Mouse (Mus musculus) forebrain, embryonic 14.5 days (tissue): ENCODE measurements around the gene Hspa8. TPM values are rescaled to one million over a fixed set of nuclear protein-coding genes. Genes with fewer than 3 reads are reported as not detected.
"Not testable (repeated sequence)": the region's sequence is repeated elsewhere in the genome, so short reads cannot be mapped to it uniquely, and the experiment has no call there.

Experiments
- ATAC-seq: fragments of 200-750 bp; cut with Nextera tagmentation; 2 replicates; pipeline ENCODE4 v1.8.0; 2017; ENCODE audit warnings: mild to moderate bottlenecking, moderate library complexity
- DNase-seq: peaks from one replicate; pipeline ENCODE4 v3.0.0-alpha.2; 2015; ENCODE audit warnings: low spot score
- H3K27ac ChIP-seq: fragments of 300-500 bp; sonication (generic); 2 replicates; pipeline ENCODE4 v1.5.1; 2014; ENCODE audit warnings: low read depth, mild to moderate bottlenecking, control low read depth, low read length, moderate library complexity
- H3K27me3 ChIP-seq: fragments of 300-500 bp; sonication (generic); replicated peaks from 2 replicates; pipeline ENCODE4 v1.6.1; 2014; ENCODE audit warnings: low read length, control low read depth, mixed read lengths; ENCODE audit not compliant: control insufficient read depth, insufficient read depth
- H3K36me3 ChIP-seq: fragments of 300-500 bp; sonication (generic); 2 replicates; pipeline ENCODE4 v1.6.1; 2014; ENCODE audit warnings: low read length, control low read depth; ENCODE audit not compliant: control insufficient read depth, insufficient read depth
- H3K4me1 ChIP-seq: fragments of 300-500 bp; sonication (generic); 2 replicates; pipeline ENCODE4 v1.6.1; 2014; ENCODE audit warnings: antibody characterized with exemption, low read length, control low read depth; ENCODE audit not compliant: control insufficient read depth, insufficient read depth
- H3K4me2 ChIP-seq: fragments of 300-500 bp; sonication (generic); 2 replicates; pipeline ENCODE4 v1.6.1; 2014; ENCODE audit warnings: mild to moderate bottlenecking, control low read depth, low read length
- H3K4me3 ChIP-seq: fragments of 300-500 bp; sonication (generic); 2 replicates; pipeline ENCODE4 v1.5.1; 2014; ENCODE audit warnings: low read depth, low read length, control low read depth
- H3K9ac ChIP-seq: fragments of 300-500 bp; sonication (generic); 2 replicates; pipeline ENCODE4 v1.6.1; 2014; ENCODE audit warnings: mild to moderate bottlenecking, low read length, control low read depth, moderate library complexity
- H3K9me3 ChIP-seq: fragments of 300-500 bp; sonication (generic); replicated peaks from 2 replicates; pipeline ENCODE4 v1.6.1; 2016; ENCODE audit warnings: low read length, control low read depth, mixed read lengths; ENCODE audit not compliant: control insufficient read depth
- WGBS: fragments of 180-500 bp; shearing (Covaris S2); extraction: QIAGEN DNeasy Blood & Tissue Kit; methylation state at CpG from one replicate; pipeline ENCODE4 v1.1.7; 2014; 5-methylcytosine and 5-hydroxymethylcytosine counted together
- polyA plus RNA-seq: library from polyadenylated mRNA; unstranded; fragments of >200 nt; fragmentation: Nextera tagmentation; extraction: Ambion mirVana; gene quantifications from 2 replicates; pipeline ENCODE4 v1.2.1, GENCODE M21; 2014

Hspa8 gene
- polyA plus RNA-seq, 1 experiment from 2014 or later, result 3,062 TPM

- no peak overlapping the region for H3K9ac ChIP-seq
- H3K36me3 ChIP-seq, result peaks cover 14% of the 10 kb centered on the region
- H3K27ac ChIP-seq, result no peak overlapping the region
- H3K4me1 ChIP-seq, result peaks cover 10% of the 10 kb centered on the region; the same call in 1 of the 2 replicates
- 80% methylated on average over 11 of the region's 11 CpGs for WGBS
- H3K4me3 ChIP-seq, result no peak overlapping the region
- H3K4me2 ChIP-seq, result no peak overlapping the region
- H3K9me3 ChIP-seq, result no peaks in the 10 kb centered on the region
- H3K27me3 ChIP-seq, result no peaks in the 10 kb centered on the region
- no peak for ATAC-seq
- no peak for DNase-seq
These were observed 19.7 kb upstream of the Hspa8 start for GRCm38 (mm10) chr9:40780892-40781725.

DNA sequence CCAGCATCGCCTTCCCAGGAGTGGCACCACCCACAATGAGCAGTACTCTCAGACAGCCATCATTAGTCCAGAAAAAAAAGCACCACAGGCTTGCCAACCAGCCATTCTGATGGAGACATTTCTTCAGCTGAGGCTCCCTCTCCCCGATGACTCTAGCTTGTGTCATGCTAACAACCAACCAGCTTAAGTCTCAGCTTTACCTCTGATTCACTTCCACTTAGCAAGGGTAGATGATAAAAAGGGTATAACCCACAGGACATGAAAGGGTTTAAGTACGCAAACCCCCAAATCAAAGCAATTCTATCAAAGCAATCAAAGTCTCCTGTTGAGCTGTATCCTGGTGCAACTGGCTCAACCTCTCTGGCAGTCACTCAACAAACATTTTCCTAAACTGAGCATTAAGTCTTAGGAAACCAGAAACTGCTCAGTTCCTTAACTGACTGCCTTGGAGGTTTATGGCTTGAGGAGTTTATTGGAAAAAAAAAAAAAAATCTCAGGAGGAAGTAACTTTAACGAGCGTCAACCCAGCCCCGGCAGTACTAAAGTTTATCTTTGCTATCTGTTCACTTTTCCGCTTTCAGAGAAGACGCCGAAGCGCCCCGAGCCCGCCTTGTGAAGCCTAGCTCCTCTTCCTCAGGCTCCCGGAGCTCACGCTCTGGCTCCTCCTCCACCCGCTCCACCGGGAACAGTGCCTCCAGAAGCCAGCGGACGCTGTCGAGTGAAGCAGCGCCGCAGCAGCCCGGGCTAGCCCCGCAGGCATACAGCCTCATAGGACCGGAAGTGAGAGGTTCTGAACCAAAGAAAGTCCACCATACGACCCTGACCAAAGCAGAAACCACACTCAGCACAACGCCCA, 18.8 kb upstream of the Hspa8 start:
- ATAC-seq (no peak), DNase-seq (no peak)
- Histone ChIP-seq H3K4me2 (peak overlapping the region; percentile 33), H3K27me3 (no peaks in the 10 kb centered on the region), H3K4me1 (peaks cover 10% of the 10 kb centered on the region; the same call in 1 of the 2 replicates), H3K9ac (0 out of 2 replicates have a peak overlapping the region, but pooled peaks have one; percentile 25), H3K27ac (no peak overlapping the region), H3K36me3 (peaks cover 11% of the 10 kb centered on the region), H3K9me3 (no peaks in the 10 kb centered on the region), H3K4me3 (no peak overlapping the region)
- 36% methylated on average over 26 of the region's 26 CpGs for WGBS

DNA sequence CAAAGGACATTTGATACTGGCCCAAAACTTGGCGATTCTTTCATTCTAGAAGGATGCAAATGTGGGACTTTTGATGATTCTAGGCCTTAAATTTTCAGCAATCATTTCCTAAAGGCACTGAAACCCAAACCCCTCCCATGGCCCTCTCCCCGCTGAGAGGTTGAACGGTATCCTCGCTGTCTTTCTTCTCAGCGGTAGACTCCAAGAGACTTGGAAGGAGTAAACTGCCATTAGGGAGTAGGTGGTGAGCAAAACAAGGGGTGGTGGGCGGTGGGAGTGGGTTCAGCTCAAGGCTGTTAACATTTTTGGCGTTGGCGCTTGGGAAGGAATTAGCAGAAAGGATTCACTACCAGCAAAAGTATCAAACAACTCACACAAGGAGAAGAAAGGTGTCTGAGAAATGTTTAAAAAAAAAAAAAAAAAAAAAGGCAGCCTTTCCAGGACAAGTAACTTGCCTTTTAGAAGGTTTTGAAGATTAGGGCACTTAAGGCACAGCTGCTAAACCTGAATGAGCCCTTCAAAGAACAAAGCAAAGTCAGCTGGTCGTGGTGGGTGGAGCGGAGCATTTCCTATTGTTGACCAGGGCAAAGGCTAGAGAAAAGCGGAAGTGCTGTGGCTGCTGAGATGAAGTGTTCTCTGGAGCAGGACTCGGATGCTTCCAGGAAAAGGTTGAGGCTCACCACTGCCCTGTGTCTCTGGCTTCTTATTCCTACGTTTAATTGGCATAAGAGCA, 17.0 kb upstream of the Hspa8 start:
- Histone ChIP-seq H3K4me1 (peaks cover 10% of the 10 kb centered on the region; the same call in 1 of the 2 replicates), H3K9ac (0 out of 2 replicates have a peak overlapping the region, but pooled peaks have one; percentile 13), H3K4me2 (no peak overlapping the region; the same call in 1 of the 2 replicates), H3K27ac (peak overlapping the region; percentile 67; the same call in 1 of the 2 replicates), H3K9me3 (no peaks in the 10 kb centered on the region), H3K4me3 (no peak overlapping the region), H3K27me3 (no peaks in the 10 kb centered on the region), H3K36me3 (peaks cover 11% of the 10 kb centered on the region)
- ATAC-seq (peak; percentile 54; the same call in 1 of the 2 replicates), DNase-seq (peak; percentile 45)
- 11% methylated on average over 13 of the region's 13 CpGs for WGBS

GRCm38 (mm10) chr9:40784374-40784967, 16.3 kb upstream of the Hspa8 start:
- Histone ChIP-seq H3K9me3 (no peaks in the 10 kb centered on the region), H3K4me3 (no peak overlapping the region), H3K9ac (peak overlapping the region; percentile 13; the same call in 1 of the 2 replicates), H3K4me1 (peaks cover 10% of the 10 kb centered on the region; the same call in 1 of the 2 replicates), H3K27me3 (no peaks in the 10 kb centered on the region), H3K4me2 (peak overlapping the region; percentile 10; the same call in 1 of the 2 replicates), H3K36me3 (peaks cover 11% of the 10 kb centered on the region), H3K27ac (peak overlapping the region; percentile 67)
- WGBS, result 6% methylated on average over 9 of the region's 9 CpGs
- DNase-seq (peak; percentile 78), ATAC-seq (peak; percentile 74)

GRCm38 (mm10) chr9:40785452-40785851, 15.3 kb upstream of the Hspa8 start:
- peaks cover 10% of the 10 kb centered on the region; the same call in 1 of the 2 replicates for H3K4me1 ChIP-seq
- H3K9ac ChIP-seq, result no peak overlapping the region
- ATAC-seq (no peak), DNase-seq (no peak)
- H3K27me3 ChIP-seq, result no peaks in the 10 kb centered on the region
- no peak overlapping the region for H3K4me2 ChIP-seq
- peaks cover 7% of the 10 kb centered on the region for H3K36me3 ChIP-seq
- no peaks in the 10 kb centered on the region for H3K9me3 ChIP-seq
- H3K27ac ChIP-seq, result no peak overlapping the region
- 40% methylated on average over 6 of the region's 6 CpGs for WGBS
- no peak overlapping the region for H3K4me3 ChIP-seq

DNA sequence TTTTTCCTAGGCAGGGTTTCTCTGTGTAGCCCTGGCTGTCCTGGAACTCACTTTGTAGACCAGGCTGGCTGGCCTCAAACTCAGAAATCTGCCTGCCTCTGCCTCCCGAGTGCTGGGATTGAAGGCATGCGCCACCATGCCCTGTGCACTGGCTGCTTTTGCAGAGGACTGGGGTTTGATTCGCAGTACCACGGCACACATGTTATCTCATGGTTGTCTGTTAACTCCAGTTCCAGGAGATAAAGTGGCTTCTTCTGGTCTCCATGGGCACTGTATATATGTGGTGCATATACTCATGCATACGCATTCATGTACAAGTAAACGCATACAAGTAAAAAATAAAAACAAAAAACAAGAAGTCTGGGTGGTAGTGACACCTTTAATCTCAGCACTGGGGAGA, 14.0 kb upstream of the Hspa8 start:
- not testable (repeated sequence) for H3K4me2 ChIP-seq, H3K27ac ChIP-seq, H3K4me3 ChIP-seq, H3K27me3 ChIP-seq, H3K9me3 ChIP-seq, H3K4me1 ChIP-seq, H3K36me3 ChIP-seq, ATAC-seq, DNase-seq, H3K9ac ChIP-seq
- WGBS, result 97% methylated on average over 6 of the region's 6 CpGs

GRCm38 (mm10) chr9:40791864-40792633, 8.7 kb upstream of the Hspa8 start:
- ATAC-seq (no peak), DNase-seq (no peak)
- Histone ChIP-seq H3K36me3 (no peaks in the 10 kb centered on the region), H3K27me3 (no peaks in the 10 kb centered on the region), H3K4me3 (no peak overlapping the region), H3K27ac (no peak overlapping the region), H3K9ac (no peak overlapping the region), H3K9me3 (no peaks in the 10 kb centered on the region), H3K4me1 (no peaks in the 10 kb centered on the region), H3K4me2 (no peak overlapping the region)
- WGBS, result 68% methylated on average over 6 of the region's 6 CpGs
